Mouse (Mus musculus) CD4-positive helper T cell, adult 2 months (primary cell): ENCODE results near the gene Gm45140.

Experiments
- DNase-seq: peaks from one replicate; pipeline ENCODE4 v3.0.0-alpha.2; 2012; ENCODE audit warnings: low read depth, missing footprints, low spot score

Gm45140 gene

DNA sequence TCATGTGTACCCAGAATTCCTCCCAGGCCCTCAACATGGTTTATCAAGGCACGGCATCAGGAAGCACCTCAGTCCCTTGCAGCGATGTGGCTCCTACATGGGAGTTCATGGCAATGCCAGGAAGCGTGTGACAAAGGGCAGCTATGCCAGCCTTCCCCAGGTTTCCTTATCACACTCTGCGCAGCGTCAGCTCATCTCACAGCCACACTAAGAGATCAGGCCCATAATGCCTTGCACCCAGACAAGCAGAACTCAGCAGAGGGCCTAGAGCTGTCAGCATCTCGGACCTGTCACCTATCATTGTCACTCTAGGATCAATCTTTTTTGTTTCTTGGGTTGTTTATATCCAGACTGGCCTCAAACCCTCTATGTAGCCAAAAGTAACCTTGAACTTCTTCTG lies 36.0 kb downstream of the Gm45140 start:
- DNase-seq: no peak

DNA sequence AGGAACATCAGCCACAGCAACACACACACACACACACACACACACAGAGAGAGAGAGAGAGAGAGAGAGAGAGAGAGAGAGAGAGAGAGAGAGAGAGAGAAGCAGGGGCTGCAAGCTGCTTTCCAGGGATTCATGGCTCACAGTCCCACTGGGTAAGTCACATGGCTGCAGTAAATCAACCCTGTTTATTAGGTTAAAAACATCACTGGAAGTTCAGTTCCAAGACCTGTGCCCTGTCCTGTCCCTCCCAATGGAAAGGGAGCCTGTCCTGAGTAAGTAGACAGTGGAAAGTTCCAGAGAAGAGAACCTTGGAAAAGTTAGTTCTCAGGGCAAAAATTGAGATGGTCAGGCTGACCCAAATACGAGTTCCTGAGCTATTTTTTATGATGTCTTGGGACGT lies 38.3 kb downstream of the Gm45140 start:
- DNase-seq: no peak

DNA sequence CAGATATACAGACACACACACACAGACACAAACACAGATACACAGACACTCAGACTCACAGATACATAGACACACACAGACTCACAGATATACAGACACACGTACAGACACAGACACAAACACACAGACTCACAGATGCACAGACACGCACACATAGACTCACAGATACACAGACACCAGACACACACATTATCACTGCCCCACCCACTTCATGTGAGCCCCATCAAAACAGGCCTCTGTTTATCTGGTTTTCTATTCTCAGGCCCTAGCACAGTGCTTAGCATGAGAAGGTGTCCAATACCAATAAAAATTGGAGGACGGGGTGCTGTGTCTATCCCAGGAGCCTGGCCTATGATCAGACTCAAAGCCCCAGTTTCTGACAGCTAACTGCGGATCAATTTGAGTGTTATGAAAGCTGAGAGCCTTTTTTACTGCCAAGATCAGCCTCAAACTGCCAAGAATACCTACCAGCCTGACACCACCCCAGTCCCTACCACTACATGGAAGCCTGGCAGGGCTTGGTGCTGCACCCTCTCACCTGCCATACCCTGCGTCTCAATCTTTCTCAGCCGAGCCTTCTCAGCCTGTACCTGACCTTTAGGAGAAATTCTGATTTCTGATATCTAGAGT lies 39.2 kb downstream of the Gm45140 start:
- no peak for DNase-seq

DNA sequence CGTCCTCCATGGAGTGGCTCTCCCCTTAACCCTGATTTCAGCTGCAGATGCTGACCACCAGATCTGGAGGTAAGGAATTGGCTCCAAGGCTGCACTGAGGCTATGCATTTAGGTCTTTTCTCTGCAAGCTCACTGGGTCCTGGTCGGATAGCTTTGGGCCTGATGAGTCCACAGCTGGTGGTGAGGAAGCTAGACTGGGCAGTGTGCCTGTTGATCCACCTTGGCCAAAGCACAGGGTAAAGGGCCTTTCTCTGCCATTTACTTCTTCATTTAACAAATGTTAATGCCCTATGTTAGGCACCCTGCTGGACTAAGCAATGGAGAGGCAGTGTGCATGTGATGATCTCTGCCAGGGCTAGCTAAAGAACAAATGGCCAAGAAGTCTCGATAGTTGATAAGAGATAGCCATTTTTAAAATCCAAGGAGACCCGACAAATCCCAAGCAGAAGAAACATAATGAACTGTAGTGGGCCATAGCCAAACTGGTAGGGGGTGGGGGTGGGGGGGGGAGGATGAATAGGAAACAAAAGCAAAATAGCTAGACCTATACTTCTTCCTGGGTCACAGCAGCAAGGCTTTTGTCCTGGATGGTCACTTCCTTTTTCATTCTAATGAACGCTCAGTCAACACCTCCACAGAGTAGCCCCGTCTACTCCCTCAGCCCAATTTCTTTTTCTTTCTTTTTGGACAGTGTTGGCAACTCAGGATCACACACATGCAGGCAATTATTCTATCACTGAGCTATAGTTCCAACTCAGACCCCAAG lies 40.0 kb downstream of the Gm45140 start:
- no peak for DNase-seq

DNA sequence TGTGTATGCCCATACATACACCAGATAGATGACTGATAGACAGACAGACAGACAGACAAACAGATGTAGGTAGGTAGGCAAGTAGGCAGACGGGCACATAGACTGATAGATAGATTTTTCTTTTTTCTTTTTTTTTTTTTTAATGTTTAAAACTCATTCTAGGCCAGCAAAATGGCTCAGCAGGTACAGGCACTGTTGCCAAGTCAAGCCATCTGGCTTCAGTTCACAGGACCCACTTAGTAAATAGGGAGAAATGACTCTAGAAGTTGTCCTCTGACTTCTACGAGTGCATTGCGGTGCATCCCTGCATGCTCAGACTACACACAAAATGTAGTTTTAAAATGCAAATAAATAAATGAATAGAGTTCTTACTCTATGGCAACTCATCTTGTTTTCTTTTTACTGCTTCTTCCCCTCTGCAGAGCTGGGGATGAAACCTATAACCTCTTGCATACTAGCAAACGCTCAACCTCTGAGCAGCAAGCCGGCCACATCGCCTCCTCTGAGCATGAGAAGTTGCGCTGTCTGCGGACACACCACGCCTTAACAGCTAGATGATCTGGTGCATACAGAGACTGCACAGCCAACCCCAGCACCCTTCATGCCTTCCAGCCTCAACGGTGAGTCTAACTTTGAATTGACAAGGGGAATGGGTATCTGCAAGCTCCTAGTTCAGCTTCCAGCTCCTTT lies 41.6 kb downstream of the Gm45140 start:
- no peak for DNase-seq

DNA sequence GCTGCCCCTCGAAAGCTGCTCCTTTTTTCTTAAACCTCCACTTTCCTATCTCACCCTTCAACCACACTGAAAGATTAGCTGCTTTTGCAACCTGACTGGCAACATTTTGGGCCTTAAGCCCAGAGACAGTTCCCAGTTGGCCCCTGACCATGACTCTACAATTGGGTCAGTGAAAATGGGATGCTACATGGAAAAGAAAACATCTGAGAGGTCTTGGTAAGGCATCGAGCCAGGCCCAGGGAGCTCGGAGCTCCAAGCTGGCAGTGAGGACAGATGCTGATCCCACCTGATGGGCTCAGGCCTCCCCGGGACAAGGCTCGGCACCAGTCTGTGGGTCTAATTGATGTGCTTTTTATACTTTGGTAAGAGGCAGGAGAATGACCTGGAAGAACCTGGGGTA lies 43.8 kb downstream of the Gm45140 start:
- DNase-seq: no peak

DNA sequence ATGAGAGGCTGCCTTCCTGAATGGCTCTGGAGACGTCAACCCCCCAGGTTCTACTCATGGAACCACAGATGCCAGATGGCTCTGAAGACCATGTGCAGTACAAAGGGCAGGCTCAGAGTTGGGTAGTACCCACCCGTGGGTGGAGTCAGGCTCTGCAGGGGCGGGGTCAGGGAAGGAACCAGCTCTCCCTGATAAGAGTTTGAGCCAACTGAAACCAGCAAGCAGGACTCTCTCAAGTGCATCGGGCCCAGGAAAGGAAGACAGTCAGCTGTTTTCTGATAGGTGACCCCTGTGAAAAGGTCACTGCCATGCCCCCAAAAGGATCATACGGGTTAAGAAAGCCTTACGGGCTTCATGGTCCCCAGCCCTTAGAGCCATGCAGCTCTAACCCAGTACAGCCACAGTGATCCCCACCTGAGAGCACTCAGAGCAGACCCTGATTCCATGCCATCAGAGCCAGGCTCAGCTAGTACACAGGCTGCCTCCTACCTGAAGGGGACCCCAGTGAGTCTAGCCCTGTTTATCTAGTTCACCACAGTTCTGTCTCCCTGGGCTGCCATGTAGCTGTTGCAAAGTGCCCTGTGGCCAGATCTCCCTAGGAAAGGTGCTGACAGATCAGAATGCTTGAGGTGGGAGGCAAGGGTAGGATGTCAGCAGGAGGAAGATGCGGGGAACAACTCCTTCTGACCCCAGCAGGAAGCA lies 44.7 kb downstream of the Gm45140 start:
- DNase-seq: no peak

DNA sequence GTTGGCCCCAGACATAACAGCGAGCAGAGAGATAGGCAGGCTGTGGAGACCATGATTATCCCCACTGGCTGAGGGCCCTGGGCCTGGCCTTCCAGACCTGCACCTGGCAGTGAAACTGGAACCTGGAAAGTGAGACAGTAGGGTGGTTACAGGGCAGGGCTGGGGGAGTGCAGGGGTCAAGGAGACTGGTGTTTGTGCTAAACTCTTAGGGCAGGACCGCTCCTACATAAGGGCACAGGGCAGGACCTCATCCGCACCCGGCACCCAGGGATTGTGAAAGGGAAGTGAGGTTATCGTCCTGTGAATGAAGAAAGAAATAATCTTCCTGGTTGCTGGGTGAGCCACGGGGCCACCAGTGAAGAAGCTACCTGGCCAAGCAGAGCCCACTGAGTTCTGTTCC lies 45.8 kb downstream of the Gm45140 start:
- no peak for DNase-seq

DNA sequence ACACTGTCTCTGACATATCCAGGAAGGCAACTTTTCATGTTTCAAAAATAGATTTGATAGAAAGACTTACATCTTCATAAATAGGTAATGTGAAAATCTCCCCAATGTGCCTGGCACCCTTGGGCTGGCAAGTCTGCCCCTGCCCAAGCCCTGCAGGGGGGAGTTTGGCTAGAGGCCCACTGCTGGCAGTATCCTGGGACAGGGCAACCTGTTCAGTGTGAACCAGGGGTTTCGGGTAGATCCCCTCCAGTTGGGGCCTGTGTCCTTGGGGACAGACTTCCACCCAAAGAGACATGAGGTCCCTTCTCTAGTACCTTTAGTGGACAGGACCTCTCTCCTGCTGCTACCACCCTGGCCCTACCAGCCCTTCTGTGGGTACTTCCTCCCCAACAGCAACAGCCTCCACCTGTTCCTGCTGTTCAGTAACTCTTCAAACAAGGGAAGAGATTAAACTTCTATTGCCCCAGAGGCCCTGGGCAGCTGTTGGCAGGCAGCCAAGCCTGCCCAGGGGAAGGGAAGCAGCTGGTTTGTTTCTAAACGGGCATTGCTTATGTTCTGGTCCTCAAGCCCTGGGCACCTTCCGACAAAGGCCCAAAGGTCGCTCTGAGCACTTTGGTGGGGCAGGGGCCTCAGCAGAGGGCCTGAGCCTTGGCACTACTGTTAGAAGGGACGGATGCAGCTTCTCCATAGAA lies 46.6 kb downstream of the Gm45140 start:
- no peak for DNase-seq

DNA sequence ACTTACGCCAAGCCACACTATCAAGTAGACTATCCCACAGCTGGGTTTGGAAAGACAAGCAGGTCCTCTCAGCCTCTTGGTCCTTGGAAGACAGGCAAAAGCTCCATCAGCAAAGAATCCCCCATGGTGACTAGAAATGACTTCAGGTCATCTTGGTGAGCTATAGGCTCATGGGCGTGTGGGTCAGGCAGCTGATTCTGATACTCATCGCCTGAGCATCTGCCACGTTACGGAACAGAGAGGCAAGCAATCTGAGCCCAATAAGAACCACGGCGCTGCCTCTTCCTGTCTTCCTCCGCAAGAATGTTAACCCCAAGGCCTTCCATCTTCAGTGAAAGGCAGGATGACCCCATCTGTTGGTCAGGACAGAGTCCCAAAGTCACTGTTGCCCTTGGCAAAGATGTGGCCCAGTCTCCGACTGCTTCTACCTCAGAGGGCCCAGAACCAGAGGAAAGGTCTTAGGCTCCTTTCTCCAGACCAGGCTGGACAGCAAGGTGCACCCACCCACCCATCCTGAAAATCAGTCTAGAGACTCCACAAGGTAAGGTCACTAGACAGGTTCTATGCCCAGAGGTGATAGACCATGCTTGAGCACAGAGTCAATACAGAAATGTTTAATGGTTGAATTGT lies 47.2 kb downstream of the Gm45140 start:
- DNase-seq: no peak

DNA sequence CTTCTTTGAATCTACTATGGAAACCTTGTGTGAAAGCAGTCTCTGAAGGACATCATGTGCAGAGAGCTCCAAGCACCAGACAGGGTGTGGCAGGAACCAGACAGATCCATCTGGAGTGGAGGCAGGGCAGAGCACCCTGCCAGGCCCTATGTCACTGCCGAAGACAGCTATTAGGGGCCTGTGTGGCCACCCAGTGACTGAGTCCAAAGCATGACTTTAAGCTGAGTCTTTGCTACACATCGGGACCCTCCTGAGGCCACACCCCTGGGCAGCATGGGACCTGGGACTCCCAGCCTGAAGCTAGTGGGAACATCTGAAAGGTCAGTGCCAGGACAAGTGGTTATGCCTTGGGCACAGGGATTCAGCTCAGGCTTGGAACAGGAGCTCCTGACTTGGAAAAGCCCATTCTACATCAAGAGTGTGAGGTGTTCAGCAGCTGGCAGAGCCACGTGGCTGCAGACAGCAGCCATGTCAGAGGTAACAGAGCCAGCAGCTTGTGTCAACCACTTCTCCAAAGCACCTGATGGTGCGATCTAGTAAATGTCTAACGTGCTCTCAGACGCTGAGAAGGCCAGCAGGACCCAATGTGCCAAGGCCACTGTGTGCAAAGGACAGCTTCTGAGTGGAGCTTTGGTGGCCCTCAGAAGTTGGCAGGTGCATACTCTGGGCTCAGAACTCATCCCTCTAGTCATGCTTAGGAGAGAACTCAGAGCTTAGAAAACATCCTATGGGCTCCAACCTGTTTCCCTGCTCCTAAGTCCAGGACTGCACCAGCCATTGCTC lies 48.3 kb downstream of the Gm45140 start:
- no peak for DNase-seq

DNA sequence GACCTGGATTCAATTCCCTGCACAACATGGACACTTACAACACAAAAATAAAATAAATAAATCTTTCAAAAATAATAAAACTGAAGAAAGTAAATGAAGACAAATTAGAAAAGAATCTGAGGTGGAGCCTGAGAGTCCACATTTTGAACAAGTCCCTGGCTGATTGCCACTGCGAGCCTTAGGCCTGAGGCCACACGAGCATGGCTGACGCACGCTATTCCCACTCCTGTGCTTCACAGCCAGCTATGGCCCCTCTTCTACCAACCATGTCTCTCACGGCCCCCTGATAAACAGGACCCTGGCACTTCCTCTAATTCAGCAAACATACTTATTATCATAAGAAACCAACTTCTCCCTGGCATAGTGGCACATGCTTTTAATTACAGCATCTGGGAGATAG lies 49.0 kb downstream of the Gm45140 start:
- DNase-seq: no peak

DNA sequence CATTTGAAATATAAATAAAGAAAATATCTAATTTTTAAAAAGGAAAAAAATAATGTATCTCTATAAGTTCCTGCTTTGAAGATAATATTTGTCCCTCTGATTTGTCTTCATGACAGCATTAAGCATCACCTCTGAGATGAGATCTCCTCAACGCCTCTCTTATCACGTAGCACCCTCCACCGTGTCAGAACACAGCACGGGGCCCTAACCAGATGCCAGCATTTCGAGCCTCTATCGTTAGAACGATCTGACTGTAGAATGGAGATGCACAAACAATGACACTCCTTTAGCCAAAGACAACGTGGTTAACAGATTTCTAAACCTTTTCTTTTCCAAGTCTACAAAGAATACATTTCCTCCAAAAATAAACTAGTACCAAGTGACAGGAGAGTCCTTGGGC lies 51.6 kb downstream of the Gm45140 start:
- no peak for DNase-seq

DNA sequence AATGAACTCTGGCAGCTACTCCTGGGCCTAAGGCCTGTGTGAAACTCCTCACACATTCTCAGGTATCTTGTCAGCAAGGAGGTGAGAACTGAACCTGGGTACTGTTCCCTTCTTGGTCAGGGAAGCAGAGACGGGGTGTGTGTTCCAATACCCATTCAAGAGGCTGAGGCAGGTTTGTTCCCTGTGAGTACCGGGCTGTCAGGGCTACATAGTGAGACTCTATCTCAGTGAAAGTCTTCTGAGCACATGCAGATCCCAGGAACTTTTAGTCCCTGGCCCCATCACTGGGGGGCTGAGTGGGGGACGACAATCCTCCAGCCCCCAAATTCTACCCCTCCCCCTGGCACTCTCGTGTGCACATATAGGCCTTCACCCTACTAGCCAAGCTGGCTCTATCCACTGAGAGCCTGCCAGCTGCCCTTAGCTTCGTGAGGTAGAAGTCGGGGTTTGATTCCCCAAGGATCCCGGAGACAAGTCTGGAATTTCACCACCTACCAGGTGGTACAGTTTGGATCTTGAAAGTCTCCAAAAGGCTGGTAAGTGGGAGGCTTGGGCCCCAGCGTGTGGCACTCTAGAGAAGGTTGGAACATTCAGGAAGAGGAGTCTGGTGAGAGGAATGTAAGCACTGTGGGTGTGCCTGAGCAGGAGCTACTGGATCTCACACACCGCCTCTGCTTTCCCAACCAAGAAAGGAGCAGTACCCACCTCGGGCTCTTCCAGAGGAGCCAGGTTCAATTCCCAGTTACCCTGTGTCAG lies 54.9 kb downstream of the Gm45140 start:
- no peak for DNase-seq

DNA sequence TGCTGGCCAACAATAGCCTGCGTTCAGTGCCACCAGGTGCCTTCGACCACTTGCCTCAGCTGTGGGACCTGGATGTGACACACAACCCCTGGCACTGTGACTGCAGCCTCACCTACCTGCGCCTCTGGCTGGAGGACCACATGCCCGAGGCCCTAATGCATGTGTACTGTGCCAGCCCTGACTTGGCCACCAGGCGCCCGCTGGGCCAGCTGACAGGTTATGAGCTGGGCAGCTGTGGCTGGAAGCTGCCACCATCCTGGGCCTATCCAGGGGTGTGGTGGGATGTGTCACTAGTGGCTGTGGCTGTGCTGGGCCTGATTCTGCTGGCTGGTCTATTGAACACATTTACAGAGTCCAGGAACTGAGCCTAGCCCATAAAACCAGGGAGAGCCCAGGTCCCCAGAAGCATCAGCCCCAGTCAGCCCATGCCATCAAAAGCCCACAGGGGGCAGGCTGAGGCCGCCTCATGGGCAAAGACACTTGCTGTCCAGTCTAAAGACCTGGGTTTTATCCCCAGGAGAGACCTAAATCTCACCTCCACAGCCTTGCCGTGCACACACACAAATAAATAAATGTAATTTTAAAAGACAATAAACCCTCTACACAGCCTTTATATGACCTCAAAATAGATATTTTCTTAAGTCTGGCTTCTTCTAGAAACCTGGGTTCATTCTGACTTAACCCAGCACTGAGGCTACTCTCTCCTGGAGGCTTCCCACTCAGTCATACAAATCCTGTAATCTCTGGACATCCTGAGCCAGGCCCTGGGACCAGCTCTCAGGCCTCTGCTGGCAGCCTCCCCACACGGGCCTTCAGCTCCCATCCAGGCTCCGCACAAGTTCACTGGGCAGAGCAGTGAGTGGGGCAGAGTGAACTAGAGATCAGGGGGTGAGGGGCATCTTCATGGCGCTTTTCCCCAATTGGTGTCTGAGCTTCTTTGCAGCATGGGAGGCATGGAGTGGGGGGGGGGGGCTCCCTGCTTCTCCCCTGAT lies 56.1 kb downstream of the Gm45140 start:
- DNase-seq: no peak

DNA sequence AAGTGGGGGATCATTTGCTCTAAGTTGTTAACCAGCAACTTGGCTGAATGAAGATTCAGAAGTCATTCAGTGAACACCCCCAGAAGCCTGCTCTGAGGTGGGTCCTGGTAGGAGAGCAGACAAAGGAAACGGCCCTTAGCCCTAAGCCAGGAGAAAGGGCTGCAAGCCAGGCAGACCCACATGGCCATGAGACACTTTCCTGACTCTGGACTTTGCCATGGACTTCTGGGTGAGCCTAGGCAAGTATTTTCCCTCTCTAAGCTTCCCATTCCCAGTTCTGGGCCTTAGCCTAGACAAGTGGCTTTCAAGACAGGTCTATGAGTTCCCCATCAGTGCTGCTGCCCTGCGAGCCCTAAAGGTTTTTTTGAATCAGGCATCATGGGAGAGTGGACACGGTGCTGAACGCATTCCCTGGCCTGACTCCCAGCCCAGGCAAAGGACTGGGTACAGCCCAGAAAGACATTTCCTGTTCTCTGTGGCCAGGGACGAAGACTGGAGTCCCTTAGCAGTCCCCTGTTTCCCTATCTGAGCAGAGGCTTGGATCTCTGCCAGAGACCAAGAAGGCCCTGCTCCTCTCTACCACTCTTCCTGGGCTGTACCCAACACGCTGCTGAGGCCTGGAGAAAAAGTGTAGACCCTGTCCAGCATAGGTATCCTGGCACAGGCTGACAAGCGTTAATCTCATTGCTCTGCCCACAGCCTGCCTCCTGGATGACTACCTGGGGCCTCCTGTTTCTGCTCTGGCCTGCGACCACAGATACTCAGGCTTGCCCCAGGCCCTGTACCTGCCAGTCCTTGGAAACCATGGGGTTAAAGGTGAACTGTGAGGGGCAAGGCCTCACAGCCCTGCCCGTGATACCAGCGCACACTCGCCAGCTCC lies 57.1 kb downstream of the Gm45140 start:
- no peak for DNase-seq

DNA sequence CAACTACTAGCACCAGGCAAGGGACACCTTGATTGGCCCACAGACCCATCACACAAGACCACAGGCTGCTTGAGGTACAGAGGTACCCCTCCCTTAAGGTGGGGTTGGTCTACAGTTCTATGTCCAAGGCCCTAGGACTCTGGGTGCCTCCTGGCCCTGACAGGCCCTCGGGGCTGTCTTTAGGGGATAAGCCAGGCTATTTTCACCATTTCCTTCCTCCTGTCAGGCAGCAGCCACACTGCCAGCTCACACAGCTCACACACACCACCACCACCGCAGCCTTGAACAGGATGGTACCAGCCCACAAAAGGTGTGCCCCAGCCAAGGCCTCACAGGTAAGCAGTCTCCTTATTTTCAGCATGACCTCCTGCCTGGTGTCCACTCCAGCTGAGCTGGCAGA lies 57.8 kb downstream of the Gm45140 start, which contains the start of gene Gp9:
TSS of gene Gp9 (plus strand) at position 231 of the 400 bp plus-strand sequence.
- DNase-seq: no peak
